Mouse (Mus musculus) spleen, adult 2 months (tissue): Measurements from ENCODE around the gene Slc25a11. TPM values are rescaled to one million over a fixed set of nuclear protein-coding genes. Genes with fewer than 3 reads are reported as not detected.
A peak's percentile ranks its signal among the peaks of the same experiment; 100 is the strongest.

Experiments
- DNase-seq, 2 experiments: peaks; one replicate each; pipeline versions ENCODE4 v3.0.0 to v3.0.0-alpha.2; 2012 to 2021; ENCODE audit warnings: low spot score in 2 of 2, low read depth in 1 of 2
- H3K27ac ChIP-seq: fragments of 200-500 bp; 2 replicates; pipeline ENCODE4 v1.5.1; 2012; ENCODE audit warnings: low read length, inconsistent platforms; ENCODE audit not compliant: insufficient read depth
- H3K27me3 ChIP-seq: fragments of 200-500 bp; 2 replicates; pipeline ENCODE4 v1.6.1; 2012; ENCODE audit warnings: mild to moderate bottlenecking, moderate library complexity, low read length, inconsistent platforms; ENCODE audit not compliant: control insufficient read depth, insufficient read depth
- H3K36me3 ChIP-seq: fragments of 200-500 bp; 2 replicates; pipeline ENCODE4 v1.6.1; 2012; ENCODE audit warnings: mild to moderate bottlenecking, low read length, inconsistent platforms; ENCODE audit not compliant: control insufficient read depth, insufficient read depth
- H3K4me1 ChIP-seq: fragments of 200-500 bp; 2 replicates; pipeline ENCODE4 v1.6.1; 2011; ENCODE audit warnings: inconsistent platforms; ENCODE audit not compliant: control insufficient read depth, insufficient read depth, insufficient read length
- H3K4me3 ChIP-seq: fragments of 200-500 bp; 2 replicates; pipeline ENCODE4 v1.5.1; 2011; ENCODE audit warnings: mild to moderate bottlenecking, inconsistent platforms; ENCODE audit not compliant: insufficient read depth, insufficient read length; ENCODE audit errors: extremely low read depth
- CTCF ChIP-seq: fragments of 200-500 bp; IDR thresholded peaks from 2 replicates; pipeline ENCODE4 v1.5.1; 2011; ENCODE audit warnings: mild to moderate bottlenecking, inconsistent platforms; ENCODE audit not compliant: insufficient read depth, insufficient read length, insufficient replicate concordance; ENCODE audit errors: extremely low read depth
- POLR2A ChIP-seq: fragments of 200-500 bp; IDR thresholded peaks from 2 replicates; pipeline ENCODE4 v1.6.1; 2011; ENCODE audit warnings: low read depth, low read length, inconsistent platforms
- WGBS: fragments of 180-500 bp; shearing (Covaris S2); methylation state at CpG from one replicate; pipeline ENCODE4 v1.1.7; 2018; 5-methylcytosine and 5-hydroxymethylcytosine counted together
- polyA plus RNA-seq: library from polyadenylated mRNA; depleted of rRNA; stranded (reverse); fragments of >200 nt; gene quantifications from 2 replicates; pipeline ENCODE4 v1.2.3, GENCODE M21; 2012

Slc25a11 gene
- polyA plus RNA-seq, 1 experiment: 73.0 TPM

DNA sequence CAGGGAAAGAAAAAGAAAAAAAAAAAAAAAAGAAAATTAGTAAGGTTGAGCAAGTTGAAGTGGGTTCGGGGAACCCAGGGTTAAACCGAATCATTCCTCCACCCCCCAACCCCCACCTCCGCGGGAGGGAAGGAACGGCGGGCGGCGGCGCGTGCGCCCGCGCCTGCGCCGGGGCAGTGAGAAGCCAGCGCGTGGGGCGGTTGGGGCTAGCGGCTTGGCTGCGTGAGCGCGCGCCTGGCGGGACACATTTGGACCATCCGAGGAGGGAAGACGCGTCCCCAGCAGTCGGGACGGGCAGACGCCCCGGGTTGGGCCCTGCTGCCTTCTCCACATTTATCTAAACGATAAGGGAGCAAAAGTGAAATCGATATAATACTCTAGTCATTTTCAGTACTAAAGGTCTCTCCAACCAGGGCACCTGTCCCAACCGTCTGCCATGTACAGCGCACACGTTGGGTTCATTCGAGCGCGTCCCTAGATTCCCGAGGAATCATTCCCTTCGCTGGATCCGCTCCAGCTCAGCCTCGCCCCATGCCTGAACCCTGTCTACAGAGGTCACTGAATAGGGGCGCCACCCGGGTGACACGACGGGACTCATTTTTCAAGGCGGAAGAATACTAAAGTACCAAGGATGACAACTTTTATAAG, 7.8 kb upstream of the Slc25a11 start:
- H3K36me3 ChIP-seq: peaks cover 32% of the 10 kb centered on the region
- under 1% methylated on average over 48 of the region's 48 CpGs for WGBS
- H3K27me3 ChIP-seq: no peaks in the 10 kb centered on the region
- TF ChIP-seq CTCF (no peak), POLR2A (peak; percentile 91)
- H3K27ac ChIP-seq: peak overlapping the region; percentile 97
- DNase-seq: peak; percentile 76
- H3K4me1 ChIP-seq: peaks cover 28% of the 10 kb centered on the region; the same call in 1 of the 2 replicates
- peak overlapping the region; percentile 74 for H3K4me3 ChIP-seq

DNA sequence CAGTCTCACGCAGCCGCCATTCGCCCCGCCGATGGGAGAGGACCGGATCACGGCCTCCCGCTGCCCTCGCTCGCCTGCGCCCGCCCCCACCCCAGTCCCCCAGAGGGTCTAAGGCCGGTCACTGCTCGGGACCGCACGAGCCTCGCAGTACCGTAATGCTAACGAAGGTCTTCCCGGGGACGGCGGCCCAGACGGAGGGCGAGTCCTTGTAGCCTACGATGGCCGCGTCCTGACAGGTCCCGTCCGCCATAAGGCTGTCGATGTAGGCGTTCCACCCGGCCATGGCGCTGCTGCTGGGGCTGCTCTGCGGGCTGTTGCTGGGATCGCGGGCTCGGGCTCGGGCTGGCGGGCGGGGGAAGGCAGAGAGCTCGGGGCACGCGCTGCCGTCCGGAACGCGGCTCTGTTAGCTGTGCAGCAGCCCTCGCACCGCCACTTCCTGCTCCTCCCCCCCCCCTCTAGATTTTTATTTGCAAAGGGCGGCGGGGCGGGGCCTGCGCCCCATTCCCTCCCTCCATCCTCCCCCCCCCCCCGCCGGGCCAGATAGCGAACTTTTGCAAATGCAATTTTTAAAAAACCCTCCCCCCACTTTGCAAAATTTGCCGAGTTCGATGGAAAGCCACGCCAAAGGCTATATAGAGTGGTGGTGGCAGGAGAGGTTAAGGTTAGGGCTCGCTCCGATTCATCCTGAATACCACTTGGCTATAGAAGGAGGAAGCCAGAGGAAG, 7.1 kb upstream of the Slc25a11 start, which contains the start of gene Pfn1:
Pfn1 (minus strand) TSS at position 447 of the 725 bp plus-strand sequence.
- H3K4me1 ChIP-seq: peaks cover 34% of the 10 kb centered on the region; the same call in 1 of the 2 replicates
- peak within 1 kb of the TSS; percentile 100 for H3K27ac ChIP-seq
- DNase-seq: peak; percentile 78 to 81
- TF ChIP-seq POLR2A (peak; percentile 98), CTCF (no peak)
- WGBS: under 1% methylated on average over 48 of the region's 61 CpGs
- H3K36me3 ChIP-seq: peaks cover 39% of the 10 kb centered on the region
- peak within 1 kb of the TSS; percentile 99 for H3K4me3 ChIP-seq
- no peaks in the 10 kb centered on the region for H3K27me3 ChIP-seq

DNA sequence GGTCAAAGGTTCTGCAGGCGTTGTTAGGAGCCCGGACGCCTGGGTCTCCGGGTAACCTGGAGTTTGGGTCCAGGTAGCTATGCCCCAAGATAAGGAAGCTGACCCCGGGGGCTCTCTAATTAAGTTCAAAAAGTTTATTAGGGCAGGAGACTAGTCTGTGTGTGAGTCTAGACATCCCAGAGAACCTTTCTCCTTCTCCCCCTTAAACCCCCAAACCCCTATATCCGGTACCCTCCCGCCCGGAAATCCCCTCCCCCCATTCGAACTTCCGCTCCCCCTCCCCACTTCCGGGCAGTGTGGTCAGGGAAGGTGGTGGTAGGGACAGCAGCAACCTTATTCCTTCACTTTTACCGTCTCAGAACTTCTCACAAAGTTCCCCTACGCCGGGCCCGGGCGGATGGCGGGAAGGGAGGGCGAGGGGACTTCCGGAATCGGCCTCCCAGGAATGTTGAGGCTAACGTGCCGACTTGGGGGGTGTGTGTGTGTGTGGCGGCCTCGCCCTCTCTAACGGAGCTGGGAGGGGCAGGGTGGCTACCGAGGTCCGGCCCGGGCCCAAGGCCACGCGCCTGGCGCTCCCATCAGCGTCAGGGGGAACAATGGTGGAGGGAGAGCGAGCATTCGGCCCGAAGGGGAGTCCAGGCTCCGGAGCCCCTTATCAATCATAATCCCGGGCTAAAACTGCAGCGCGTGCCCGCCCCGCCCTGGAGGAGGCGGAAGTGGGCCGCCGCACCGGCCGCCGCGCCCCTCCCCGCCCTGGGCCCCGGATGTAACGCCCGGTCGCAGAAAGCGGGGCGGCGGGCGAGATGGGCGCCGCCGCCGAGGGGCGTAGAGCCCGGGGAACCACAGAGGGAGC, 6.3 kb upstream of the Slc25a11 start:
- peak; percentile 46 to 80 for DNase-seq

DNA sequence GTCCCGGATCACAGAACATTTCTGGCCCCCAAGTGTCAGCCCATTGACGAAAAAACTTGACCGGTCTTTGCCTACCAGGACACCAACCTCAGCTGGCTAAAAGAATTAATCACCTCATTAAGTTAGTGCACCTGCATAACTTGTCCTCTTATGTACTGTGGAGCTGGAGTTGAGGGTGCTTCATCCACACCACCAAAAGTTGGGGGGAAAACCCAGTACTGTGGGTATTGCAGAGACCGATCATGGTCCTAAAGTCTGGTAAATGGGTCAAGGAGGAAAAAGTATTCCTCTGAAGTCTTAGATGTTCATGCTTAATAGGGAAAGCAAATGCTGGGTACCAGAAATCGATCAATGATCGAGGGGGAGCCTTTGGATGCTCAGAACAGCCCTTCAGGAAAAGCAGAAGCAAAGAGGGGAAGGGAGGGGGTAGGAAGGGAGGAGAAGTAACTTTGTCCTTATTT, 5.6 kb upstream of the Slc25a11 start:
- WGBS: 9% methylated on average over 6 of the region's 6 CpGs
- TF ChIP-seq CTCF (no peak), POLR2A (no peak)

More for the DNA sequence above, 6.3 kb upstream of the Slc25a11 start:
- H3K27ac ChIP-seq: peak overlapping the region; percentile 100
- peak overlapping the region; percentile 99 for H3K4me3 ChIP-seq
- H3K27me3 ChIP-seq: no peaks in the 10 kb centered on the region
- peaks cover 37% of the 10 kb centered on the region; the same call in 1 of the 2 replicates for H3K4me1 ChIP-seq
- under 1% methylated on average over 39 of the region's 63 CpGs for WGBS
- TF ChIP-seq POLR2A (peak; percentile 80), CTCF (0 out of 2 replicates have a peak, but pooled peaks have one; percentile 1)
- peaks cover 44% of the 10 kb centered on the region for H3K36me3 ChIP-seq

DNA sequence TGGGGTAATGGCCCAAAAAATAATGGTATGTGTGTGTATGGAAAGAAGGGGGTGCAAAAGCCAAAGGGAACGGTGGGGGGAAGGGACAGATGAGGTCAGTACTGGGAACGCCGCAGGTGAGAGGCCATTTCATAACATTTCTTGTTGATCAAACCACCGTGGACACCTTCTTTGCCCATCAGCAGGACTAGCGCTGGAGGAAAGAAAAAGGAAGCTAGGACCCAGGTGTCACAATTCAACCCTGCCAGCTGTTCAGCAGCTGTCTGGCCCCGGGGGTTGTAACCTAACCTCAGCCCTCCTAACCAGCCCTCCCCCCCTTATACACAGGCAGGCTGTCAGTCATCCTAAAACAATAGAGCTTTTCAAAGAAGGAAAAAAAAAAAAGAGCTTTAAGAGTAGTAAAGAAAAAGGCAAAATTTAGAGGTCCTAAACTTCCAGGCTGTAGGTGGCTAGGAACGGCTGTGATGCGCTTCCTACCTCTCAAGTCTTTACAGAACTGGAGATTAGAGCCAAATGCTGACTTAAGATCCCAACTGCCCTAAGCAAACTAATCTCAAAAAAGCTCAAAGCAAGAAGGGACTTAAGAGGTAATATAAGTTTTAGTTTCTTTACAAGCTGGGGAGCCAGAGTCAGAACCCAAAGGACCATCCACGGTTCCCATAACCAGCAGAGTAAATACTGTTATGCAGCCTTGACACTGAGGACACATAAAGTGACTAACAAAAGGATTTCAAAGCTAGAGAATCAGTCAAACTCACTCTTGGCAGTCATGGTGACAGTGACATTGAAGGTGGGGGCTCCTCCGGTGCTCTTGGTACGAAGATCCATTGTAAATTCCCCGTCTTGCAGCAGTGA, 5.0 kb upstream of the Slc25a11 start:
- Histone ChIP-seq H3K4me3 (peak overlapping the region; percentile 99), H3K4me1 (peaks cover 26% of the 10 kb centered on the region; the same call in 1 of the 2 replicates), H3K36me3 (peaks cover 44% of the 10 kb centered on the region), H3K27ac (peak overlapping the region; percentile 100), H3K27me3 (no peaks in the 10 kb centered on the region)
- 20% methylated on average over 12 of the region's 12 CpGs for WGBS
- TF ChIP-seq CTCF (no peak), POLR2A (no peak)
- no peak for DNase-seq

More for the DNA sequence above, 5.6 kb upstream of the Slc25a11 start:
- no peaks in the 10 kb centered on the region for H3K27me3 ChIP-seq
- peaks cover 32% of the 10 kb centered on the region; the same call in 1 of the 2 replicates for H3K4me1 ChIP-seq
- H3K4me3 ChIP-seq: peak overlapping the region; percentile 99
- peaks cover 44% of the 10 kb centered on the region for H3K36me3 ChIP-seq
- peak overlapping the region; percentile 100 for H3K27ac ChIP-seq
- DNase-seq: no peak
